Mouse (Mus musculus): ENCODE results near the gene Adamtsl5.
A peak's percentile ranks its signal among the peaks of the same experiment; 100 is the strongest.
"Not testable (repeated sequence)": the region's sequence is repeated elsewhere in the genome, so short reads cannot be mapped to it uniquely, and the experiment has no call there.

The Adamtsl5 gene

GRCm38 (mm10) chr10:80372706-80373105 is 24.5 kb upstream of the Adamtsl5 start:
- DNase-seq (ENCODE audit: low spot score in 2 of 2): no peak

GRCm38 (mm10) chr10:80371983-80372382 is 23.8 kb upstream of the Adamtsl5 start:
- DNase-seq (ENCODE audit: low spot score in 2 of 2): no peak

DNA sequence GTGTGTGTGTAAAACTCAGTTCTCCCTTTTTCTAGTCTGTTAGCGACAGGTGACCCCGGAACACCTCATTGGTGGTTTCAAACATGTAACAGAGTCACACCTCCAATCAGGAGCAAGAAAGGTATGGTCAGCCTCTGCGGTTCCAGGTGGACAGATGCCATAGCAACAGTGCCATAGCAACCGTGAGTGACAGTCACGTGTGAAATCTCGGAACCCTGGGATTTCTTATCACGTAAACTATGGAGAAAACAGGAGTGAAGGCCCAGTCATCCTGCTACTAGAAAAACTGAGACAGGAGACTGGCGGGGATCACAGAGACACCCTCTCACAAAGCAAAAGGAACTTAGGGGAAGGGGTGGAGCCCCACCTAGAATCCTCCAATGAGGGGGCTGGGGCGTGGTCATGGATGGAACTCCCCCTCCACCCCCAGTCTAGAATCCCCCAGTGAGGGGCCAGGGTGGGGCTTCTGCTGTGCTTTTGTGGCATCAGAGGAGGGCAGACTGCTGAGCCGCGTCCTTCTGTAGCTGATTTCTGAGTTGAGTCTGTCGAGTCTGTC is 23.3 kb upstream of the Adamtsl5 start:
- DNase-seq (ENCODE audit: low spot score in 2 of 2): no peak

DNA sequence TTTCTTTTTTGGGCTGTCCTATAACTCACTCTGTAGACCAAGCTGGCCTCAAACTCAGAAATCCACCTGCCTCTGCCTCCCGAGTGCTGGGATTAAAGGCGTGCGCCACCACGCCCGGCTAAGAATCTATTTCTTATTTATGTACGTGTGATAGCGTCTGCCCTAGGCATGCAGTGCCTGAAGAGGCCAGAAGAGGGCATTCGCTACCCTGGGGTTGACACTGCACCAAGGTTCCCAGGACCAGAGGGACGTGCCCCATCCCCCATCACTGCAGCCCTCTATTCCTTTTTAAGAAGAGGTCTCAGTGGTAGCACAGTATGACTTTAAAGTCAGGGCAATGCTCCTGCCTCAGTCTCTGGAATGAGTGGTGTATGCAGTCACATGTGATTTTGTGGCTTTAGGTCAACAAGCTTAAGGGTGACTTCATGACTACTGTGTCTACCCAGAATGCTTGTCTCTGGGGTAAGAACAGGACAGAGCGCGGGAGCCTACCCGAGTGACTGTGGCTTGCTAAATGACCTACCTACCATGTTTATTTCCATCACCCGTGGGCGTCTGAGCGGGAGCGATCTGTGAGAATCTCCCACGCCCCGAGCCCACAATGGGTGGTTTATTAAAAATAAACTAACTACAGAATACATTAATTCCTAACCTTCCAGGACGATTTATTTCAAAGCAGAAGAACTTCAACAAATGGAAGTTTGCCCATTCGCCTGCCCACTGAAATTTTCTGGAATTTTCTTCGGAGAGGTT is 22.0 kb upstream of the Adamtsl5 start:
- DNase-seq (ENCODE audit: low spot score in 2 of 2): no peak

GRCm38 (mm10) chr10:80368392-80368791 is 20.2 kb upstream of the Adamtsl5 start:
- no peak for DNase-seq (ENCODE audit: low spot score in 2 of 2)

DNA sequence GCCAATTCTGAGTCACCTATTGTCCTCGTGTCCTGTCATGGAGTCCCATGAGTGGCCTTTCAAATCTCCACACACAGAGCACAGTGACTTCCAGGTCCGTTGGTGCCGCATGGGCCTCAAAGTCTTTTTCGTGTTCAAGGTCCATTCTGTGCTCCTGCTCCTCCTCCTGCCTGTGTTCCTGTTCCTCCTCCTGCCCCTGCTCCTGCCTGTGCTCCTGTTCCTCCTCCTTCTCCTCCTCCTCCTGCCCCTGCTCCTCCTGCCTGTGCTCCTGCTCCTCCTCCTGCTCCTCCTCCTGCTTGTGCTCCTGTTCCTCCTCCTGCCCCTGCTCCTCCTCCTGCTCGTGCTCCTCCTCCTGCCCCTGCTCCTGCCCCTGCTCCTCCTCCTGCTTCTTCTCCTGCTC is 19.7 kb upstream of the Adamtsl5 start:
- no peak for DNase-seq (ENCODE audit: low spot score in 2 of 2)

GRCm38 (mm10) chr10:80365736-80366135 is 17.5 kb upstream of the Adamtsl5 start:
- DNase-seq (ENCODE audit: low spot score in 2 of 2): no peak

- DNase-seq (ENCODE audit: low spot score in 2 of 2): no peak
These were observed 15.5 kb upstream of the Adamtsl5 start for GRCm38 (mm10) chr10:80363734-80364133.

GRCm38 (mm10) chr10:80357994-80358639 is 9.9 kb upstream of the Adamtsl5 start:
- no peak for DNase-seq (ENCODE audit: low spot score in 2 of 2)

GRCm38 (mm10) chr10:80357336-80357735 is 9.1 kb upstream of the Adamtsl5 start:
- DNase-seq (ENCODE audit: low spot score in 2 of 2): no peak

- no peak for DNase-seq (ENCODE audit: low spot score in 2 of 2)
These were observed 8.5 kb upstream of the Adamtsl5 start for GRCm38 (mm10) chr10:80356737-80357136.

- no peak for DNase-seq (ENCODE audit: low spot score in 2 of 2)
These were observed 7.9 kb upstream of the Adamtsl5 start, which contains the start of gene Plk5 for GRCm38 (mm10) chr10:80356001-80356682. TSS of gene Plk5 (plus strand) at chr10:80356459.

DNA sequence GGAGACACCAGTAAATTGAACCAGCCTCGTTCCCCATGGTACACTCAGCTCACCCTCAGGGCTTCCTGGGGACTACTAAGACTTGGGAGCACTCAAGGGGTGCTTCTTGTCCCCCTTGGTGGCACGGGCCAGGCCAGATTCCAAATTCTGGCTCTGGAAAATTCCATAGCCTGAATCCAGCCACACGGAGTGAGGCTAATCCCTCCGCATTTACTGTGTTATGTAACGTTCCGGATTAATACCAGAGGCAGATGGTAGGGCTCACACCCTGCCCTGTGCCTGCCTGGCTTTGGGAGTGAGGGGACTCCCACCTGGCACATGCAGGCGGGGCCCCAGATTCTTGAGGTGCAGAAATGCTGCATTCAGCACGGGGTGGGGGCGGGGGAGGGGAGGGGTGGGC is 7.2 kb upstream of the Adamtsl5 start:
- no peak for DNase-seq (ENCODE audit: low spot score in 2 of 2)

- DNase-seq (ENCODE audit: low spot score in 2 of 2): no peak
These were observed 4.5 kb upstream of the Adamtsl5 start for GRCm38 (mm10) chr10:80352727-80353126.

- no peak for DNase-seq (ENCODE audit: low spot score in 2 of 2)
These were observed 3.7 kb upstream of the Adamtsl5 start for GRCm38 (mm10) chr10:80351896-80352295.

DNA sequence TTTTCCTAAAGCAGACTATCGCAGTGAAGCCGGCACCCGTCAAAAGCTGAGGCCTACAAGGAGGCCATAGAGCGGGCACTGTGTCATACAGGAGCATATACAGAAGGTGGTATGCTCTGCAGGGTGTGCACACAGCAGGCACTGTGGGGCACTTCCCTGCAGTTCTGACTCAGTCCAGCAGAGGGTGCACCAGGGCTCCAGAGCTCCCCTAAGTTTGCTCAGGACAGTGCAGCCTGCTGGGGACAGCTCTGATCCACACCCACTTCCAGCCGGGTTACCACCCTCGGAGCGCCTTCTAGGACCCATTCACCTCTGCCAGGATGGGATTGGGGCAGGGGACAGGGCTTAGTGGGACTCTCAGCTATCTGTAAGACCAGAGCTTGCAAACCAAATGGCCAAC is 2.1 kb upstream of the Adamtsl5 start:
- DNase-seq (ENCODE audit: low spot score in 2 of 2): peak; percentile 73 to 83

DNA sequence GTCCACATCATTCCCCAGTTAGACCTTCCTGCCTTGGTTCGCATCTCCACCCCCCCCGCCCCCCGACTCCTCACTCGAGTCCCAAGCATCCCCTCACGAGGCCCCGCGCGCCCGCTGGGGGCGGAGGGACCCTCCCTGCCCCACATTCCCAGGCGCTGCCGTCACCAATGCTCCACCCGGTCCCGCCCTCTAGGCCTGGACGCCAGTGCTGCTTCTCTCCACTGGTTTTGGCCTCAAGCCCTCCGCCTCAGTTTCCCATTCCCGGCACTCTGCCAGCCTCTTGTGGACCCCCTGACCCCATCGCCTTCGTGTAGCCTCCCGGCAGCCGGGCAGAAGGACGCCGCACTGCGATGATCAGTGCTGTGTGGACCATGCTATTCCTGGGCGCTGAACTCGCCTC is 769 bp upstream of the Adamtsl5 start:
- DNase-seq (ENCODE audit: low spot score in 2 of 2): no peak

DNA sequence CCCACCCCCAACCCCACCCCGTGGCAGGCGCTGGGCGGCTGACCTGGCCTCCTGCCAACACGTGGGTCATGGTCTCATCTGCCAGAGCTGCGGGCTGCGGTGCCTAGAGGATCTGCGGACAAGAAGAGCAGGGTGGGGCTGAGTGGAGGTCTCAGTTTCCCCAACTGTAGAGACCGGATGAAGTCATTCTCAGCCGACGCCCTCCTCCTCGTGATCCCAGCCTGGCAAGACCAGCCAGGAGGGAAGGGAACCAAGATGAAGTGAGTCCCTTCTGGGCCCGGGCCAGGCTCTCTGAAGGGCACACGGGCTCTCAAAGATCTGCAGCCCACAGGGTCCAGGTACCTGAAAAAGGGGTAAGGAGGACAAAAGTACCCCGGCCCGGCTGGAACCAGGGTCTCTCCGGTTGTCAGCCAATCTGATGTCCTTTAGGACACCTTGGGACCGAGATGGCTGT is 671 bp downstream of the Adamtsl5 start:
- peak in 1 of 2 experiments; percentile 59 for DNase-seq (ENCODE audit: low spot score in 2 of 2)

DNA sequence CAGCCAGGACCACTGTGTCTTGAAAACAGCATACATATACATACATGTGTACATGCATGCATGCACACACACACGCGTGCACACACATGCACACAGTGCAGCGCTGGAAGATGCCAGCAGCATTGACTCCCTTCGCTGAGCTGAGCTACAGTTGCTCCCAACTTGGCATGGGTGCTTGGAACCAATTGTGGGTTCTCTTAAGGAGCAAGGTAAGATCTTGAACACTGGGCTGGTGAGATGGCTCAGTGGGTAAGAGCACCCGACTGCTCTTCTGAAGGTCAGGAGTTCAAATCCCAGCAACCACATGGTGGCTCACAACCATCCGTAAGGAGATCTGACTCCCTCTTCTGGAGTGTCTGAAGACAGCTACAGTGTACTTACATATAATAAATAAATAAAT is 2.3 kb downstream of the Adamtsl5 start:
- not testable (repeated sequence) for DNase-seq (ENCODE audit: low spot score in 2 of 2)

DNA sequence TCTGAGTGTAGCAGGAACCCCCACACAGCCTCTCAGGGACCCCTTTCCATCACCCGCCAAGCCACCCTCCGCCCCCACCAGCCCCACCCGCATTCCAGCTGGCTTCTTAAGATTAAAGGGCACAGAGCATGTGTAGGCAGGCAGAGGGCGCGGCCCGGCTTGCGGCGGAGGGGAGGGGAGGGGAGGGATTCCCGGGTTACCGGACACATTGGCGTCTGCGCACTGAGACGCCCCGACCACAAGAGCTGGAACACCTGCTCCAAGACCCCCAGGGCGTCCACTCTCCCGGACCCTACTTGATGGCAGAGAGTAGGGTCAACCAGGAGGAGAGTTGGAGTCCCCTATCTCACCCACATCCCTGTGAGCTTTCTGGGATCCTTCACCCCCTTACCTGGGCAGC is 3.1 kb downstream of the Adamtsl5 start:
- no peak for DNase-seq (ENCODE audit: low spot score in 2 of 2)

DNA sequence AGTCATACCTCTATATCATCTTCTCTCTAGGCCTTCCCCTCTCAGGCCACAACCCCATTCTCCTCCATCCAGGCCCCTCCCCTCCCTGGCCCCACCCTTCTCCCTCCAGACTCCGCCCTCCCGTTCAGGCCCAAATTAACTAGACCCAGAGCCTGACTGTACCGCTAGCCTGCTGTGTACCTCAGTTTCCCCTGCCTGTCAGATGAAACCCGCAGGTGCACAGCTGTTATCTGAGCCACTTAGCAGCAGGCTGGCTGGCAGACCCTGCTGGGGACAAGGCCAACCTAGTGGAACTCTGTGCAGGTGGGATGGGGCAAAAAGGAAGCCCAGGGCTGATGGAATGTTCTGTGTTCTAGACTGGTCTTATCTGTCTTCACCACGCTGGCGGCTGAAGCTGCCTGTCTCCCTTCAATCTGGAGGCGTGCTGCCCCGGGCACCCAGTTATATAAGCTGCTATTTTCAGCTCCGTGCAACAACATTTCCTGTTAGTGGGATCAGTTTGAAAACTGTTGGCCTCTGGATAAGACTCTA is 4.0 kb downstream of the Adamtsl5 start:
- DNase-seq (ENCODE audit: low spot score in 2 of 2): peak in 1 of 2 experiments; percentile 78

DNA sequence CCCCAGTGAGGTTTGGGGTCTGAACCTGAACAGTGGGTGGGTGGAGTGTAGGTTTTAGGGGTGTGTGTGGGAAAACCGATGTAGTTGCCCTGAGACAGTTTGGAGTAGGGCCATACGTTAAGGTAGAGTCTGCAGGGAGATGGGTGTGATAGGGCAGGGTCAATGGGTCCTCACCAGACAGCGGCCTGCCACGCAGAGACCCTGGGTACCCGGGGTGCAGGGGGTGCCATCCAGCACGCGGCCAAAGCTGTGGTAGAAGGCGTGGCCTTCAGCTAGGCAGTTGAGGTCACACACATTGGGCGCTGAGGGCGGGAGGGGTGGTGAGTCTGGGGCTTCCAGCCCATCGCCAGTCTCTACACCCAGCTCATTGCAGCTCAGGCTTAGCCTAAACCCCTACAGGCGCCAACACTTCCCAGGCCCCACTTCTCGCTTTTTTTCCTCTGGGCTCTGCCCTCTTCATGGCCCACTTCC is 4.8 kb downstream of the Adamtsl5 start:
- no peak for DNase-seq (ENCODE audit: low spot score in 2 of 2)

Data from heart, adult 9 months (tissue).